Mouse (Mus musculus) hindlimb bud, embryonic 11.5 days (tissue): ENCODE results near the gene Rxfp3.
"Not testable (repeated sequence)": the region's sequence is repeated elsewhere in the genome, so short reads cannot be mapped to it uniquely, and the experiment has no call there.

Source experiments
- DNase-seq: peaks from one replicate; pipeline ENCODE4 v3.0.0-alpha.2; 2012; ENCODE audit warnings: low read depth, low spot score; ENCODE audit errors: extremely low spot score

Gene Rxfp3

DNA sequence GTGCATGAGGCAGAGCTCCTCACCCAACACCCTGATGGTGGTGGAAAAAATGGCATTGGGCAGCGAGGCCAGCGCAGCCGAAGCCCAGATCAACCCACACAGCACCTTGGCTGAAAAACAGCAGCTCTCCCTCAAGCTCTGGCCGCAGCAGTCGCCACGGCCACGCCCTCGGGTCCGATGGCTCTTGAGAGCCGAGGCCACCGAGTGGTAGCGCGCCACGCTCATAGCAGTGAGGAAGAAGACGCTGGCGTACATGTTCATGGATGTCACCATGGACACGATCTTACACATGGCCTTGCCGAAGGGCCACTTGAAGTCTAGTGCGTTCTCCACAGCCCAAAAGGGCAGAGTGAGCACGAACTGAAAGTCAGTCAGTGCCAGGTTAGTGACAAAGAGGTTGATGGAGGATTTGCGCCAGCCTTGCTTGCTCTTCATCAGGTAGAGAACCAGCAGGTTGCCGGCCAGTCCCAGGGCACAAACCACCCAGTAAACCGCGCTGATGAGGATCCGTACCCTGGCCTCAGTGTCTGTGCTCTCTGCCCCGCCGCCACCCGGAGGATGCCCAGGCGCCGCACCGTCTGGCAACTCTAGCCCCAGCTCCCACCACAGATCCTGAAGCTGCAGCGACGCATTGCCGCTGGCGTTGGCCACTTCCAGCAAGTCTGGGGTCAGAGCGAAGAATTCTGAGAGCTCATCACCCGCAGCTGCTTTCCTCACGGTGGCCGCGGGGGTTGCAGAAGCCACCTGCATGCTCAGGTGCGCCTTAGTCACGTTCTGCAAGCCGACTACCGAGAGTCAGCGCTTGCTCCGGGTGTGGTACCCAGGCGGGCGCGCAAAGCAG is 1.0 kb downstream of the Rxfp3 start:
- no peak for DNase-seq

DNA sequence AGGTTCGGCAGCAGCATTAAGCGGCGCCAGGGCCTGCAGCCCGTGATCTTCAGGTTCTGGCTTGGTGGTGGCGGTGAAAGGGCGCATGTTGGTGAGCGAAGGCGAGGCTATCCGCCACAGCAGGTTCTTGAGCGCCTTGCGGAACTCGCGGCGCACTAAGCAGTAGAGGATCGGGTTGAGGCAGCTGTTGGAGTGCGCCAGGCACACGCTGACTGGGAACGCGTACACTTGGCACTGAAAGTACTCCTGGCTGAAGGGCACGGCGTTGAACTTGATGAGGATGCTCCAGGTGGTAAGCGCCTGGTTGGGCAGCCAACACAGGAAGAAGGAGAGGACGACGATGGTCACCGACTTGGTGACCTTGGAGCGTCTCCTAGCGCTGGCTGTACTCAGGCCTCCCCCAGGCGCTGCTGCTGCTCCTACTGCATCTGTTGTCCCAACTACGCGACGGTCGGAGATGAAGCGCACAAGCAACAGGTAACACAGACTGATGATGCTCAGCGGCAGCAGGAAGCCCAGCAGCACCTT is 1.8 kb downstream of the Rxfp3 start:
- DNase-seq: no peak

DNA sequence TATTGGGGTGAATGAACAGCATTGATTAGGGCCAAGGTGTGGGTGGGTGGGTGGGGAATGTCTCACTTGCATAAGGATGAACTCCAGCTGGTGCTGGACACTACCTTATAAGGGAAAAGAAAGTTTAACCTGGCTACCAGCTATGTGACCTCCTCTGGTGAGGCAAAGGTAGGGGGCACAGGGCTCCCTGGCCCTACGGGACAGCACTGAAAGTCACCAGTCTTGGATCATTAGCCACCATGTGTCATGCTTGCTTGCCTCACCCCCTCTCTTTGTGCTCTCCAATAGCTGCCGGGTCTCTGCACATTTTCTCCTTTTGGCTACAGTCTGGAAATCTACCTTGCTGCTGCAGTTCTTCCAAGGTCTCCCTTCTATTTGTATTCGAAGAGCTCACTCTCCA is 7.6 kb downstream of the Rxfp3 start:
- DNase-seq: no peak

DNA sequence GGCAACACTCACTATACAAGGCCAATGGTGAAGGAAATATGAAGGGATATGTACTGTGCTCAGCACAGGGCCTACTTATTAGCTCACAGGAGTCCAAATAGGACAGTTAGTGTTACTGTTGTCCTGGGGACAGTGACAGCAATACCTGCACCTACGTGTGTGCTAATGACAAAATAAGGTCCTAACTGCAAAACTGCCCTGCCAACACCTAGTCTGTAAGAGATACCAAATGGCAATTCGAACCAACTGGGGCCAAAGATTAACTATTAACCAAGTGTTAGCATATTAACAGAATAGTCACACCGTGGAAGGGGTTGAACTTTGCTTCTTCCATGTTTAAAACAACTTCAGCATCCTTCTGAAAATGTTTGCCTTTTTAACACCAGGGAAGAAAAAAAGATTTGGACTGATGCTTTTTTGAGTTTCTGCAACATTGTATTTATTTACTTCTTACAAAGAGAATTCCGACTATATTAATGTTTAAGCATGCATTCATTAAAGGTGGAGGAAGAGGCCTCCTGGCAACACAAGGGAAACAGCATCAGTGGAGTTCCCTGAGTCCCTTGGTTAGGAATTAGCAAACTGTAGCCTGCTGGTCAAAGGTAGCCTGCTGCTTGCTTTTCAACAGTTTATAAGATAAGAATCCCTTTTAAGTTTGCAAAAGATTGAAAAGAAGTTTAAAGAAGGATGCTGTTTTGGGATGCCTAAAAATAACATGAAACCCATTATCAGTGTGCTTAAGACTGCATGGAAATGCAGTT is 10.8 kb downstream of the Rxfp3 start:
- no peak for DNase-seq

DNA sequence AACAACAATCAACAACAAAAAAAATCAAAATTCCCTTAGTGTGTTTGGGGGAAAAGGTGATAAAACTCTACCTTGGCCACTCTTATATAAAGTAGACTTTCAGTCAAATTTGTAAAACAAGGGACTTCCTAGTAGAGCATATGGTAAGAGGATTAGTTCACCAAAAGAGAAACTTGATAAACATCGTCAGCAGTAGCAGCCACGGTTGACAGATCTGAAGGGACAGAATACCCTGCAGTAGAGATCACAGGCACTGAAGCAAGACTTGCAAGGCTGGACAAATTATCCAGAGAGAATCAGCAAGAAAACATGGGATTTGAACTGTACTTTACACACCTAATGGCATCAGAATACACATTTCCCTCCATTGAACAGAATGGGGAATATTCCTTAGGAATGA is 22.9 kb downstream of the Rxfp3 start:
- no peak for DNase-seq

DNA sequence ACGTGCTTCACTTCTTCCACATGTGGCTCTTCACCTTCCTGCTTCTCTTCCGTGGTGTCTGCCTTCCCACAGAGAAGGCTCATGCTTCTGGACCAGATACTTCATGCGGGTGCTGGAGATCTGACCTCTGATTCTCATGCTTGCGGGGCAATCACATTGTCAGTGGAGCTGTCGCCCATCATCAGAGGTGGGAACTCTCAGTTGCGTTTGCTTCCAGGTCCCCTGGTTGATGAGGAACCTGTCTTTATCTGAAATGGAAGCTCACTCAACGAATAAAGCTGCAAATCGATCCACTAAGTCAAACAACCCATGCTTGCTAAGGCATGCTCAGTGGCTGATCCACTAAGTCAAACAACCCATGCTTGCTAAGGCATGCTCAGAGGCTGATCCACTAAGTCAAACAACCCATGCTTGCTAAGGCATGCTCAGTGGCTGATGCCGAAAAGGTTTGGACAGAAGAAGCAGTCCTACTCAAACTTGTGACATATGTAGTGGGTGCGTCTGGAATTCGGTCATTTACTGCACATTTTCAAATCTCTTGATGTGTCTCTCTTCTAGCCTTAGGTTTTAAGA is 26.7 kb downstream of the Rxfp3 start:
- DNase-seq: no peak

DNA sequence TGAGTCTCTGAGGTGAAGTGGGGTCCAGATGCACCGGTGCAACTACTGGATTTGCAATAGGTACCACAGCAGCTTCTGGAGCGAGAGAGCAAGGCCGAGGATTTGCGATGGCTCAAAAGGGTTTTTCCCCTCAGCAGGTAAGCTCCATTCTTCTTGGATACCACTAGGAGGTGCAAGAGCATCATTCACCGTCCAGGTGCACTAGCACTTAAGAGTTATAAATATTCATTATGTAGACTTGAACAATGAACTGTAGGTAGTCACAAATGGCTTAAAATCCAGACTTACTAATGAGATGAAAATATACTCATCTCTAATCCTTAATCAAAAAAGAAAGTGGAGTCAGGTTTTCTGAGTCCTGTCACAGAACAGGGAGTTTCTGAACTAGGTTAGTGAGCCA is 29.0 kb downstream of the Rxfp3 start:
- no peak for DNase-seq

DNA sequence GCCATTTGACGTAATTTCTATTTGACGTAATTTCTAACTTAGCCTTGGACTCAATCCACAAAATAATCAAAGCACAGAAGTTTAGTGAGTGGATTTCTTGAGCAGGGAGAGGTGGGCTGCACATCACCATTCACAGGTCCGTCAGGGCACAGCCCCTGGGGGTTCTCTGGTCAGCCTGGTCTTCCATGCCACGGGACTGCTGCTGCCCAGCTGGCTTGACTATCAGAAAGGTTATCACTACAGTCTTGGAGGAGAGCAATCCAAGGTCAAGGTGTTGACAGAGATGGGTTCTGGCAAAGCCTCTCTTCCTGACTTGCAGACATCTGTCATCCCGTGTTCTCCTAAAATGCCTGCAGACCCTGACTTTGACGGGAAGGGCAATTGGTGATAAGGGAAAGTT is 33.1 kb downstream of the Rxfp3 start:
- DNase-seq: no peak

DNA sequence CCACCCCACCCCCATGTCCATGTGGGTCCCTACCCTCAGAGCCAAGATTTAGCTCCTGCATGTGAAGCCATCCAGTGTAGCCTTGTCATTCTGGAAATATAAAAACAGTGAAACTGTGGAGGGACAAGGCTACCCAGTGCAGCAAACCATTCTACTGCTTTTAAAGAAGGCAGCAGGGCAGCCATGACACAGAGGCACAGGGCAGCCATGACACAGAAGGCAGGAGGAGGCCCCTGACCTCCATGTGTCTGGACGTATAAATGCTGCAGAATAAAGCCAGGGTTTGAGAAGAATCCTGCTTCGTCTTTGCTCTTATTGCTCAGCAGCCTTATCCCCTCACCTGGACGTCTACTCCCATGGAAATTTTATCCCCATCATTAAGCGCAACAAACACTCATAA is 34.0 kb downstream of the Rxfp3 start:
- no peak for DNase-seq

DNA sequence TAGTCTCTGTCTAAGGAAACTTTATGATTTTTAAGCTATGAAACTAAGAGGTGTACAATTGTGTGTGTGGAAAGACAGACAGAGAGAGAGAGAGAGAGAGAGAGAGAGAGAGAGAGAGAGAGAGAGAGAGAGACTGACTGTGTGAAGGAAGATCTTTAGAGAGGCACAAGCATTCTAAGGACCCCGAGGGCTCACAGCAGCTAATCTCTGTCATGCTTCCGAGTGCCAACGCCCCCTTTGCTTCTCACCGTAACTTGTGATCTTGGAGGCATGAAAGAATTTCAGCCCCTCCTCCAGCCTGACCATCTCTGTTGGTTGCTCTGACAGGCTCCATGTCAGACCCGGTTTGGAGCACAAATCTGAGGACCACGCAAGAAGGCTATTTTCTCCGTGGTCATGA is 37.4 kb downstream of the Rxfp3 start, which contains the start of gene Slc45a2:
TSS of gene Slc45a2 (plus strand) at position 301 of the 400 bp plus-strand sequence.
- DNase-seq: no peak

DNA sequence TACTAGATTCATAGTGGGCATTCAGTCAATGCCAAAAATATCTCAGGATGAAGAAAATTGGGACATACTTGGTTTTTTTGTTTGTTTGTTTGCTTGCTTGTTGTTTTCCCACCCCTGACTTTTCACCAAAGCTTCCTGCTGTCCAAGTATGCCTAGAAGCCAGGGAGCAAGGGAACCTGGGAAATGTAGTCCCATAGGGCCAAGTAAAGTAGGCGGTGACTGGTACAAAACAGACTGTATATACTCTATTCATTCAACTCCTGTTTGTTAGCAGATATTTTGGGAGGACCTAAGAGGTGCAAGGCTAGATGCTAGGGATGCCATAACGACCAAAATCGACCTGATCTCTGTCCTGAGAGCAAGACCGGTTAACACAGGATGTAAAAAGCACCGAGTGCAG is 38.0 kb downstream of the Rxfp3 start:
- DNase-seq: no peak

DNA sequence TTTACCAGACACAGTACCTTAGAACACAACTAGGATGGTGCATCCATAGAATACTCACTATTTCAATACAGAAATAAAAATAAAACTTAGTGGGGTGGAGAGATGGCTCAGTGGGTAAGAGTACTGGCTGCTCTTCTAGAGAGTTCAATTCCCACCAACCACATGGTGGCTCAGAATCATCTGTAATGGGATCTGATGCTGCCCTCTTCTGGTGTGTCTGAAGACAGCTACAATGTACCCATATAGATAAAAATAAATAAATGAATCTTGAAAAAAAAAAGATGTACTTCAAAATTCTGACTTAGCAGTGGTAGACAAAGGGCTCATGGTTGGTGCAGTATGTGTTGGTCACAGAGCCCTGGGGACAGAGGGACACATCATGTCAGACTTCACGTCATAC is 46.2 kb downstream of the Rxfp3 start:
- no peak for DNase-seq

DNA sequence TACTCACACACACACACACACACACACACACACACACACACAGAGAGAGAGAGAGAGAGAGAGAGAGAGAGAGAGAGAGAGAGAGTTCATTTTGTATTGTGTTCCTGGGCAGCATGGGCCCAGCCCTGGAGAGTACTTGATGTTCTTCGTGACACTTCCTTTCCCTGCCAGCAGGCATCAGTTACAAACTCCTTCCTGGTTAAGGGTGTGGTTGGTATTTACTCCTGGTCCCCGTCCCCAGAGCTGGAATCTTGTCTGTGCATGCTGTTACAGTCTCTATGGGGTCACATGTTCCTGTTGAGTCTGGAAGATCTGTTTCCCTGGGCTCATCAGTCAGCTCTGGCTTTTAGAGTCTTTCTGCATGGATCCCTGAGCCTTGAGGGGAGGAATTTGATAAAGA is 47.4 kb downstream of the Rxfp3 start:
- no peak for DNase-seq

DNA sequence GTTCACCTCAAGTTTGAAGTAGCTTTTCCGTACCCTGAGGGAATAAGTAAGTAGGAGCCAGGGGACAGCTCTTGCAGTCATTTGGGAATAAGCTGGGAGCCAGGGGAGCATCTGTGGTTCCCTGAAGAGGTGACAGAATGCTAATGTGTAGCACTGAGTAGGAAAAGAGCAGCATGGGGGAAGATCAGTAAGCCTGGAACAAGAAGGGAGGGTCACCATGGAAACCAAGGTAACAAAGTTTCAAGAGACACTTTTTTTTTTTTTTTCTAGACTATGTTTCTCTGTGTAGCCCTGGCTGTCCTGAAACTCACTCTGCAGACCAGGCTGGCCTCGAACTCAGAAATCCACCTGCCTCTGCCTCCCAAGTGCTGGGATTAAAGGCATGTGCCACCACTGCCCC is 51.3 kb downstream of the Rxfp3 start:
- not testable (repeated sequence) for DNase-seq

DNA sequence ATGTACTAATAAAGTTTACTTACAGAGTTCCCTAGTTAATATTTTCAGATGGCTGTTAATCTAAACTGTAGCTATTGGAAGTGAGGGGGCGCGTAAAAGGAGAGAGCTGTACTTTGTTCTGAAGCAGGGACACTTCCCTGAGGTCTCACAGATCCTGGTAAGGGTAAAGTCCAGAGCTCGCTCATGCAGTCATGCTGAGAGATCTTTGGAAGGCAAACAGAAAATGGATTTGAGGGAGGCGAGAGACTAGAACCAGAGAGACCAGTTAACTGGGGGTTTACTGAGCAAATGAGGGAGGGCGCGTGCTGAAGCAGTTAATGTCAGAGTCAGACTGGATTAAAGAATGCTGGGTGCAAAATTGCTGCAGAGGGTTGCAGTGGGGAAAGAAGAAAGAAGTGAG is 52.0 kb downstream of the Rxfp3 start:
- DNase-seq: no peak
